Mouse (Mus musculus): ENCODE results near the gene Spats2l. TPM values are rescaled to one million over a fixed set of nuclear protein-coding genes. Genes with fewer than 3 reads are reported as not detected.

Spats2l gene
- total and polyA plus RNA-seq, 3 experiments = 0.09 to 0.77 (median 0.34) TPM

GRCm38 (mm10) chr1:57735877-57736276 lies 38.1 kb upstream of the Spats2l start:
- dilution Hi-C loops (cut with MboI; ENCODE audit: extremely low pct_ligation_motif_present, extremely low pct_unique_long_range_greater_than_20kb, low sequenced_read_pairs) = no loop called here
- in situ Hi-C loops (cut with MboI; ENCODE audit: low pct_ligation_motif_present, low pct_unique_long_range_greater_than_20kb, low sequenced_read_pairs) = no loop called here

GRCm38 (mm10) chr1:57741740-57742139 lies 32.2 kb upstream of the Spats2l start:
- no peaks in the 10 kb centered on the region for H3K79me2 ChIP-seq (replicated peaks; ENCODE audit: control insufficient read depth, extremely low read depth, insufficient read depth, poor library complexity, severe bottlenecking)
- H3K9ac ChIP-seq (ENCODE audit: insufficient read depth, low read depth) = no peak overlapping the region
- no peak overlapping the region for H3K4me2 ChIP-seq (ENCODE audit: insufficient read depth, low read depth, poor library complexity, severe bottlenecking)
- no peak for DNase-seq (ENCODE audit: extremely low read depth)
- no peaks in the 10 kb centered on the region for H3K9me3 ChIP-seq (replicated peaks; ENCODE audit: low read length)
- TF ChIP-seq E2F4 (IDR thresholded peaks at IDR 0.05; ENCODE audit: insufficient replicate concordance, low read depth, low read length) (no peak), CHD1 (IDR thresholded peaks at IDR 0.05; ENCODE audit: low read depth, low read length) (no peak)
- H3K27me3 ChIP-seq (replicated peaks) = no peaks in the 10 kb centered on the region
- H3K36me3 ChIP-seq (replicated peaks in 1 of 2; ENCODE audit: control insufficient read depth in 1 of 2, insufficient read depth in 1 of 2, low read length in 1 of 2) = no peaks in the 10 kb centered on the region
- peaks cover 3 to 40% of the 10 kb centered on the region in 2 experiments for H3K4me1 ChIP-seq (ENCODE audit: control insufficient read depth in 1 of 2, insufficient read depth in 2 of 2)
- no peak overlapping the region for H3K27ac ChIP-seq (ENCODE audit: insufficient read depth, low read depth)
- dilution Hi-C loops (cut with MboI; ENCODE audit: extremely low pct_ligation_motif_present, extremely low pct_unique_long_range_greater_than_20kb, low sequenced_read_pairs) = no loop called here
- in situ Hi-C loops (cut with MboI; ENCODE audit: low pct_ligation_motif_present, low pct_unique_long_range_greater_than_20kb, low sequenced_read_pairs) = no loop called here
- no peak overlapping the region for H3K4me3 ChIP-seq (replicated peaks in 1 of 3; ENCODE audit: low read depth in 2 of 3, low read length in 2 of 3, poor library complexity in 1 of 3)

More at GRCm38 (mm10) chr1:57735877-57736276, 38.1 kb upstream of the Spats2l start:
- no peak overlapping the region for H3K4me2 ChIP-seq (ENCODE audit: insufficient read depth, low read depth, poor library complexity, severe bottlenecking)
- no peaks in the 10 kb centered on the region for H3K9me3 ChIP-seq (replicated peaks; ENCODE audit: low read length)
- peaks cover 3 to 30% of the 10 kb centered on the region in 2 experiments for H3K4me1 ChIP-seq (ENCODE audit: control insufficient read depth in 1 of 2, insufficient read depth in 2 of 2)
- no peaks in the 10 kb centered on the region for H3K79me2 ChIP-seq (replicated peaks; ENCODE audit: control insufficient read depth, extremely low read depth, insufficient read depth, poor library complexity, severe bottlenecking)
- no peak overlapping the region for H3K4me3 ChIP-seq (replicated peaks in 1 of 3; ENCODE audit: low read depth in 2 of 3, low read length in 2 of 3, poor library complexity in 1 of 3)
- no peak overlapping the region for H3K9ac ChIP-seq (ENCODE audit: insufficient read depth, low read depth)
- H3K36me3 ChIP-seq (replicated peaks in 1 of 2; ENCODE audit: control insufficient read depth in 1 of 2, insufficient read depth in 1 of 2, low read length in 1 of 2) = no peaks in the 10 kb centered on the region
- TF ChIP-seq MEF2A (IDR thresholded peaks at IDR 0.05; ENCODE audit: borderline replicate concordance, low read depth, low read length) (no peak), KAT2A (IDR thresholded peaks at IDR 0.05; ENCODE audit: insufficient replicate concordance, low read length) (no peak), POLR2AphosphoS2 (IDR thresholded peaks at IDR 0.05; ENCODE audit: low read depth, low read length) (no peak), NELFE (IDR thresholded peaks at IDR 0.05; ENCODE audit: low read depth, low read length) (no peak), ELF1 (IDR thresholded peaks at IDR 0.05; ENCODE audit: low read depth, low read length) (no peak), MXI1 (IDR thresholded peaks at IDR 0.05; ENCODE audit: low read depth, low read length) (no peak)
- H3K27me3 ChIP-seq (replicated peaks) = no peaks in the 10 kb centered on the region
- DNase-seq (ENCODE audit: extremely low read depth) = no peak
- no peak overlapping the region for H3K27ac ChIP-seq (ENCODE audit: insufficient read depth, low read depth)

- dilution Hi-C loops (cut with MboI; ENCODE audit: extremely low pct_ligation_motif_present, extremely low pct_unique_long_range_greater_than_20kb, low sequenced_read_pairs) = no loop called here
- Histone ChIP-seq H3K4me1 (ENCODE audit: control insufficient read depth in 1 of 2, insufficient read depth in 2 of 2) (peaks cover 3 to 40% of the 10 kb centered on the region in 2 experiments), H3K27me3 (replicated peaks) (no peaks in the 10 kb centered on the region), H3K79me2 (replicated peaks; ENCODE audit: control insufficient read depth, extremely low read depth, insufficient read depth, poor library complexity, severe bottlenecking) (no peaks in the 10 kb centered on the region), H3K4me2 (ENCODE audit: insufficient read depth, low read depth, poor library complexity, severe bottlenecking) (no peak overlapping the region), H3K4me3 (replicated peaks in 1 of 3; ENCODE audit: low read depth in 2 of 3, low read length in 2 of 3, poor library complexity in 1 of 3) (no peak overlapping the region), H3K27ac (ENCODE audit: insufficient read depth, low read depth) (no peak overlapping the region), H3K9ac (ENCODE audit: insufficient read depth, low read depth) (no peak overlapping the region), H3K9me3 (replicated peaks; ENCODE audit: low read length) (no peaks in the 10 kb centered on the region), H3K36me3 (replicated peaks in 1 of 2; ENCODE audit: control insufficient read depth in 1 of 2, insufficient read depth in 1 of 2, low read length in 1 of 2) (no peaks in the 10 kb centered on the region)
- no peak for TF ChIP-seq ELF1 (IDR thresholded peaks at IDR 0.05; ENCODE audit: low read depth, low read length)
- TF ChIP-seq ETS1 (conservative IDR thresholded peaks at IDR 0.05; ENCODE audit: low read depth, low read length) = no peak
- no peak for TF ChIP-seq POLR2A (IDR thresholded peaks at IDR 0.05; ENCODE audit: low read depth, low read length)
- no peak for TF ChIP-seq RAD21 (IDR thresholded peaks at IDR 0.05; ENCODE audit: low read depth, low read length)
- no peak for TF ChIP-seq PAX5 (IDR thresholded peaks at IDR 0.05; ENCODE audit: low read length)
- TF ChIP-seq CTCF (conservative IDR thresholded peaks at IDR 0.05 in 1 of 2, IDR thresholded peaks at IDR 0.05 in 1 of 2; ENCODE audit: low read depth in 2 of 2, low read length in 2 of 2) = no peak
- no peak for TF ChIP-seq MAX (IDR thresholded peaks at IDR 0.05; ENCODE audit: low read length)
- no peak for TF ChIP-seq ZC3H11A (IDR thresholded peaks at IDR 0.05; ENCODE audit: low read depth, low read length)
- in situ Hi-C loops (cut with MboI; ENCODE audit: low pct_ligation_motif_present, low pct_unique_long_range_greater_than_20kb, low sequenced_read_pairs) = no loop called here
- no peak for DNase-seq (ENCODE audit: extremely low read depth)
Observed at GRCm38 (mm10) chr1:57742266-57742665, 31.7 kb upstream of the Spats2l start.

Measured in CH12.LX (cell line).